Mouse (Mus musculus) liver, embryonic 11.5 days (tissue): ENCODE data around the gene Gm21190. TPM values are rescaled to one million over a fixed set of nuclear protein-coding genes. Genes with fewer than 3 reads are reported as not detected.
"Not testable (repeated sequence)": the region's sequence is repeated elsewhere in the genome, so short reads cannot be mapped to it uniquely, and the experiment has no call there.

Experiments used
- ATAC-seq: fragments of 200-750 bp; cut with Nextera tagmentation; replicated peaks from 2 replicates; pipeline ENCODE4 v1.8.0; 2017; ENCODE audit warnings: moderate number of reproducible peaks, mild to moderate bottlenecking, moderate TSS enrichment, moderate library complexity; ENCODE audit not compliant: low FRiP score
- DNase-seq: peaks from one replicate; pipeline ENCODE4 v3.0.0-alpha.2; 2017; ENCODE audit warnings: low spot score
- H3K27ac ChIP-seq: fragments of 300-500 bp; sonication (generic); 2 replicates; pipeline ENCODE4 v1.5.1; 2014; ENCODE audit warnings: mild to moderate bottlenecking, low read depth, low read length, control low read depth
- H3K27me3 ChIP-seq: fragments of 300-500 bp; sonication (generic); replicated peaks from 2 replicates; pipeline ENCODE4 v1.6.1; 2014; ENCODE audit warnings: low read length, mixed read lengths; ENCODE audit not compliant: control insufficient read depth, insufficient read depth
- H3K36me3 ChIP-seq: fragments of 300-500 bp; sonication (generic); 2 replicates; pipeline ENCODE4 v1.6.1; 2014; ENCODE audit warnings: mild to moderate bottlenecking, low read length, moderate library complexity, mixed read lengths; ENCODE audit not compliant: control insufficient read depth, insufficient read depth
- H3K4me1 ChIP-seq: fragments of 300-500 bp; sonication (generic); replicated peaks from 2 replicates; pipeline ENCODE4 v1.6.1; 2014; ENCODE audit warnings: low read length, mixed read lengths; ENCODE audit not compliant: control insufficient read depth, insufficient read depth
- H3K4me2 ChIP-seq: fragments of 300-500 bp; sonication (generic); 2 replicates; pipeline ENCODE4 v1.6.1; 2014; ENCODE audit warnings: mild to moderate bottlenecking, control low read depth, moderate library complexity
- H3K4me3 ChIP-seq: fragments of 300-500 bp; sonication (generic); 2 replicates; pipeline ENCODE4 v1.5.1; 2014; ENCODE audit warnings: low read depth, low read length, control low read depth
- H3K9ac ChIP-seq: fragments of 300-500 bp; sonication (generic); 2 replicates; pipeline ENCODE4 v1.6.1; 2014; ENCODE audit warnings: low read depth, low read length, control low read depth
- H3K9me3 ChIP-seq: fragments of 300-500 bp; sonication (generic); 2 replicates; pipeline ENCODE4 v1.6.1; 2016; ENCODE audit warnings: low read length, inconsistent platforms, mixed read lengths; ENCODE audit not compliant: control insufficient read depth
- WGBS: fragments of 180-500 bp; shearing (Covaris S2); extraction: QIAGEN DNeasy Blood & Tissue Kit; methylation state at CpG from one replicate; pipeline ENCODE4 v1.1.7; 2014; 5-methylcytosine and 5-hydroxymethylcytosine counted together
- polyA plus RNA-seq: library from polyadenylated mRNA; unstranded; fragments of >200 nt; fragmentation: Nextera tagmentation; extraction: Ambion mirVana; gene quantifications from 2 replicates; pipeline ENCODE4 v1.2.1, GENCODE M21; 2014

Gene Gm21190
- not detected in 2 replicates for polyA plus RNA-seq

DNA sequence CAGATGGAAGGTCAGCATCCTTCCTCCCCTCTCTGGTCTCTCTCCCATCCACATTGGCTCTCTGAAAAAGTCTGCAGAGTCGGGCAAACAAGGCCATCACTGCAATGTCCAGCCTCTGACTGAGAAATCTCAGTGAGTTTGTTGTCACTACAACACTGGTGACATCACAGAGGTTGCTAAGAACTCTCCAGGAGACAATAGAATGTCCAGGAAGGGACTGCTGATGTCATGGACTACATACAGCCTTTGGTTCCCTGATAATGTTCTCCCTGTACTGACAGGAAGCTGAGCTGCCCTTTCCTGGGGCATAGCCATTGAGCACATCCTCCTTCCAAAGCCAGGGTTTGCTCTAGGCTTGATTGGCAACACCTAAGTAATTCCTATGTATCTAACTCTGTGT, at the start of gene Gm21190:
Gm21190 (minus strand) TSS at position 101 of the 400 bp plus-strand sequence.
- WGBS, result no CpG with 5 or more reads among the region's 1 CpGs
- H3K27ac ChIP-seq, H3K4me3 ChIP-seq, H3K4me2 ChIP-seq, ATAC-seq, DNase-seq, H3K27me3 ChIP-seq, H3K9me3 ChIP-seq, H3K36me3 ChIP-seq, H3K4me1 ChIP-seq, H3K9ac ChIP-seq: not testable (repeated sequence)

DNA sequence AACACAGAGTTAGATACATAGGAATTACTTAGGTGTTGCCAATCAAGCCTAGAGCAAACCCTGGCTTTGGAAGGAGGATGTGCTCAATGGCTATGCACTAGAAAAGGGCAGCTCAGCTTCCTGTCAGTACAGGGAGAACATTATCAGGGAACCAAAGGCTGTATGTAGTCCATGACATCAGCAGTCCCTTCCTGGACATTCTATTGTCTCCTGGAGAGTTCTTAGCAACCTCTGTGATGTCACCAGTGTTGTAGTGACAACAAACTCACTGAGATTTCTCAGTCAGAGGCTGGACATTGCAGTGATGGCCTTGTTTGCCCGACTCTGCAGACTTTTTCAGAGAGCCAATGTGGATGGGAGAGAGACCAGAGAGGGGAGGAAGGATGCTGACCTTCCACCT, 48.0 kb upstream of the Gm21190 start, which contains the start of gene Gm21083:
Gm21083 (plus strand) TSS at position 301 of the 400 bp plus-strand sequence.
- no CpG with 5 or more reads among the region's 1 CpGs for WGBS
- H3K4me1 ChIP-seq, H3K4me3 ChIP-seq, ATAC-seq, H3K9me3 ChIP-seq, H3K4me2 ChIP-seq, H3K27me3 ChIP-seq, H3K27ac ChIP-seq, DNase-seq, H3K36me3 ChIP-seq, H3K9ac ChIP-seq: not testable (repeated sequence)

DNA sequence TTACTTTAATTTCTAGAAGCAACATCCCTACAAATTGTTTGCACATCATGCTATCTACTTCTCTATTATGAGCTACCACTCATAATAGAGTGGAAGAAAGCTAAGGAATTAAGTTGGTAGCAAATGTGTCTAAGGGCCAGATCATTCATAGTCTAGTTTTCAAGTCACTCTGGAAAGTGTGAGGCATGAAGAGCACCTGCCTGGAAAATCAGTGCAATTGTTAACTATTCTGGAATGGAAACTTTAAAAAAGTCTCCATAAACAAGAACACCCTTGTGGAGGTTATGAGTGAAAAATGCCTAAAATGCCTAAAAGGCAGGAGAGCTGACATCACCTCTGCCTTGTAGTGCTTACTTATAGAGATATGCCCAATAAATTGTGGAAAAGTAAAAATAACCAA, 44.7 kb upstream of the Gm21190 start:
- not testable (repeated sequence) for DNase-seq, H3K4me2 ChIP-seq, H3K27me3 ChIP-seq, H3K27ac ChIP-seq, H3K9me3 ChIP-seq, H3K36me3 ChIP-seq, H3K4me3 ChIP-seq, H3K4me1 ChIP-seq, H3K9ac ChIP-seq, ATAC-seq

DNA sequence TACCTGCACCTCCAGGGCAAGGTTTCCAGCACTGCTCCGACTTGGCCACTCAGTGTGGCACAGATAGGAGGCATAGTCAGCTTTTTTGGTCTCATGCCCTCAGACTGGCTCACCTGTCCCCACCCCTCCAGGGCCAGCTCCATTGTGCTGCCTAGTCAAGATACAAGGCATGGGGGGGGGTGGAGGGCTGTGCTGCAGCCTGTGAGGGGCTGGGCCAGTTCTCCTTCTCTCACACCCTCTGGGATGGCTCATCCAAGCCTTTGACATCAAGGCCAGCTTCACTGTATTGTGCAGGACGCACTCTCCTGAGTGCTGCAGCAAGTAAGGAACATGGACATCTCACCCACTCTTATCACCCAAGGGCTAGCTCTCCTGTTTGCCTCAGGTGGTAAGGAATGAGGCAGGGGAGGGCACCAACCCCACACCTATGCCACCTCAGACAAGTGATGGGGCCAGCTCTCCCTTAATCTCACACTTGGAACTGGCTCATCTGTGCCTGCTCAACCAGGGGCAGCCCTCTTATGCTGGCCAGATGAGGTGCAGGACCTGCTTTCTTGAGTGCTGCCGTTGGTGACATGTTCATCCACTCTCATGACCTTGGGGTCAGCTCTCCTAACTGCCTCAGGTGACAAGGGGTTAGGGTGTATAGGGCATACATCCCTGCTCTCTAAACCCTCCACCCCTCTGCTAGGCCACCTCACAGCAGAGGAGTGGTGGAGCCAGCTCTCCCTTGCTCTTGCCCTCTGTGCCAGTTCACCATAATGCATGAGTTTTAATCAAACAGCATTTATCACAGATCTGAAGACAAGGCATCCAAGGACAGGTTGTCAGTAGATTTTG, 32.6 kb upstream of the Gm21190 start:
- not testable (repeated sequence) for H3K4me1 ChIP-seq
- 67% methylated on average over 3 of the region's 3 CpGs for WGBS
- peak; percentile 34; the same call in 1 of the 2 replicates for ATAC-seq

DNA sequence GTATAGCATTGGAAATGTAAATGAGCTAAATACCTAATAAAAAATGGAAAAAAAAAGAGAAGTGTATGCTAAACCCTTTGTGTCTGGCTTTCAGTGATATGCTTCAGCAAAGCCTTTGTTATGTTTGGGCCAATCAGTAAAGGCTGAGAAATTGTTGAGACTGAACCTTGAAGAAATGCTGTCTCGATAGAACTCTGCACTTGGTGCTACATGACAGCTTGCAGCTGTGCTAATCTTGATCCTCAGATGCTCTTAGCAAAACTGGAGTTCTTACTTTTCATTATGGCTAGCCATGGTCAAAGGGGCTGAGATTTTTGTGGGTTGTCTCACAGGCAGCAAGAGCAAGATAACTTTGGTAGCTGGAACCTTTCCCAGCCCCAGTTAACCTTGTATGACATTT, 29.6 kb upstream of the Gm21190 start:
- H3K36me3 ChIP-seq, DNase-seq: not testable (repeated sequence)
- 61% methylated on average over 1 of the region's 1 CpGs for WGBS

More for the DNA sequence above, 32.6 kb upstream of the Gm21190 start:
- H3K36me3 ChIP-seq, H3K27ac ChIP-seq, DNase-seq, H3K4me2 ChIP-seq, H3K4me3 ChIP-seq, H3K27me3 ChIP-seq, H3K9me3 ChIP-seq, H3K9ac ChIP-seq: not testable (repeated sequence)

DNA sequence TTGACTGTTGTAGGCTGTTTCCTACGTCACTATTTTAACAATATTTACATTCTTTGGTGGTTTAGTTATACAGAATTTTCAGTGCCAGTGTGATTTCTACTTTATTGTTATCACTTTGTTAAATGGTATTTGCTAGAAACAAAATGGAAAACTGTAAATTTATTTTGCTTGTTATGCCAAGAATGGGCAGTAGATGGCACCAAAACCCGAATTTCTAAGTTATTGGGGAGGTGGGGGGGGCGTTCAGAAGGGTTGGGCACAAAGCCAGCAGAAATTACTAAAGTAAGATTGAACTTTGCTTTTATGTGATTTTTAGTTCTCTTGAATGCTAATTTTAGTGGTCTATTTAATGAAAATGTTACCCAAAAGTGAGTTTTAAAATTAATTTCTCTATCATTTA, 20.6 kb upstream of the Gm21190 start:
- not testable (repeated sequence) for H3K27me3 ChIP-seq, H3K9ac ChIP-seq
- 12% methylated on average over 3 of the region's 3 CpGs for WGBS

More for the DNA sequence above, 29.6 kb upstream of the Gm21190 start:
- H3K4me3 ChIP-seq, H3K27me3 ChIP-seq, H3K9me3 ChIP-seq, H3K4me1 ChIP-seq, H3K9ac ChIP-seq, H3K4me2 ChIP-seq, H3K27ac ChIP-seq, ATAC-seq: not testable (repeated sequence)

DNA sequence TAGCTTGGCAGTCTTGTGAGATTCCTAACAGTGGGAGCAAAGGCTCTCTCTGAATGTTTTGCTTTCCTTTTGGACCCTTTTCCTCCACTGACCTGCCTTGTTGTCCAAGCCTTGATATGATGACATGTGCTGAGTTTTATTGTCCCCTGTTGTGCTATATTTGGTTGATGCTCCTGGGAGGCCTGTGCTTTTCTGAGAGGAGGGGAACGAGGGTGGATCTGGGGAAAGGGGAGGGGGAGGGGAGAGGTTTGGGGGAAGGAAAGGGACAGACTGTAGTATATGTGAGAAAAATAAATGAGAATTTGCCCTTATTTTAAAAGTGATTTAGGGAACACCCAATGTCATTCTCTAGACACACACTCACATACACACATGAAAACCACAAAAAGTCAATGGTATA, 20.1 kb upstream of the Gm21190 start:
- H3K9me3 ChIP-seq, H3K27me3 ChIP-seq, H3K36me3 ChIP-seq, H3K4me2 ChIP-seq, H3K9ac ChIP-seq, ATAC-seq, H3K4me3 ChIP-seq, H3K4me1 ChIP-seq, H3K27ac ChIP-seq, DNase-seq: not testable (repeated sequence)
- 43% methylated on average over 1 of the region's 1 CpGs for WGBS

More for the DNA sequence above, 20.6 kb upstream of the Gm21190 start:
- H3K27ac ChIP-seq, ATAC-seq, H3K36me3 ChIP-seq, H3K4me2 ChIP-seq, DNase-seq, H3K9me3 ChIP-seq, H3K4me1 ChIP-seq, H3K4me3 ChIP-seq: not testable (repeated sequence)

DNA sequence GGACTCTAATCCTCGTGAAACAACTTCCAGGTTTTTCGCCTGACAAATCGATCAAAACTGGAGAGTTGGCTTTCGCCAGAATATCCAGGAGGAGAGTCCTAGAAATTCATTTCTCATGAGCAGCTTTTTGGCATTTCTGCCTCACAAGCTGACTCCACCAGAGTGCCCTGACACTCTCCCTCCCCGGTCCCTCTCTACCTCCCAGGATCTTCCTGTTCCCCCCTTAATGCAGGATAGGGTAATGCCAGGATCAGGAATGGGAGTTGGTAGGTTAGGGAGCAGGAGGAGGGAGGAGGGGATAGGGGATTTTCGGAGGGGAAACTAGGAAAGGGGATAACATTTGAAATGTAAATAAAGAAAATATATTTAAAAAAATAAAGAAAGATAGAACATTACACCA, 19.6 kb upstream of the Gm21190 start:
- not testable (repeated sequence) for H3K36me3 ChIP-seq, ATAC-seq, H3K4me2 ChIP-seq, H3K4me3 ChIP-seq, H3K4me1 ChIP-seq, H3K27ac ChIP-seq, H3K27me3 ChIP-seq, H3K9ac ChIP-seq, DNase-seq, H3K9me3 ChIP-seq
- WGBS, result 67% methylated on average over 6 of the region's 6 CpGs

DNA sequence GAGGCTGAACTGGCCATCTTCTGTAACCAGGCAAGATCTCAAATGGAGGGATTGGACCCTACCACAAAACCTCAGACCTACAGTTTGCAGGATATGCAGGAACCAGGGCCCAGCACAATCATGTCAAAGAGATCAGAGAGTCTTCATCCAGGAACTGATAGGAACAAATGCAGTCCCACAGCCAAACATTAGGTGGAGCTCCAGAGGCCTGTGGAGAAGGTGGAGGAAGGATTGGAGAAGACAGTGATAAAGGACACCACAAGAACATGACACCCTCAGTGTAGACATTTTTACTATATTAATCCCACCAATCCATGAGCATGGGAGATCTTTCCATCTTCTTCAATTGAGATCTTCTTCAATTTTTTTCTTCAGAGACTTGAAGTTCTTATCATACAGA, 6.6 kb downstream of the Gm21190 start:
- not testable (repeated sequence) for H3K36me3 ChIP-seq, H3K4me1 ChIP-seq, H3K27me3 ChIP-seq, H3K27ac ChIP-seq, H3K4me3 ChIP-seq, H3K4me2 ChIP-seq, H3K9ac ChIP-seq, ATAC-seq, H3K9me3 ChIP-seq, DNase-seq
